Mouse (Mus musculus) spleen, adult 2 months (tissue): ENCODE data around the gene Cdh13. TPM values are rescaled to one million over a fixed set of nuclear protein-coding genes. Genes with fewer than 3 reads are reported as not detected.

Experiments
- DNase-seq, 2 experiments: peaks; one replicate each; pipeline versions ENCODE4 v3.0.0 to v3.0.0-alpha.2; 2012 to 2021; ENCODE audit warnings: low spot score in 2 of 2, low read depth in 1 of 2
- H3K27ac ChIP-seq: fragments of 200-500 bp; 2 replicates; pipeline ENCODE4 v1.5.1; 2012; ENCODE audit warnings: low read length, inconsistent platforms; ENCODE audit not compliant: insufficient read depth
- H3K27me3 ChIP-seq: fragments of 200-500 bp; 2 replicates; pipeline ENCODE4 v1.6.1; 2012; ENCODE audit warnings: mild to moderate bottlenecking, moderate library complexity, low read length, inconsistent platforms; ENCODE audit not compliant: control insufficient read depth, insufficient read depth
- H3K36me3 ChIP-seq: fragments of 200-500 bp; 2 replicates; pipeline ENCODE4 v1.6.1; 2012; ENCODE audit warnings: mild to moderate bottlenecking, low read length, inconsistent platforms; ENCODE audit not compliant: control insufficient read depth, insufficient read depth
- H3K4me1 ChIP-seq: fragments of 200-500 bp; 2 replicates; pipeline ENCODE4 v1.6.1; 2011; ENCODE audit warnings: inconsistent platforms; ENCODE audit not compliant: control insufficient read depth, insufficient read depth, insufficient read length
- H3K4me3 ChIP-seq: fragments of 200-500 bp; 2 replicates; pipeline ENCODE4 v1.5.1; 2011; ENCODE audit warnings: mild to moderate bottlenecking, inconsistent platforms; ENCODE audit not compliant: insufficient read depth, insufficient read length; ENCODE audit errors: extremely low read depth
- CTCF ChIP-seq: fragments of 200-500 bp; IDR thresholded peaks from 2 replicates; pipeline ENCODE4 v1.5.1; 2011; ENCODE audit warnings: mild to moderate bottlenecking, inconsistent platforms; ENCODE audit not compliant: insufficient read depth, insufficient read length, insufficient replicate concordance; ENCODE audit errors: extremely low read depth
- POLR2A ChIP-seq: fragments of 200-500 bp; IDR thresholded peaks from 2 replicates; pipeline ENCODE4 v1.6.1; 2011; ENCODE audit warnings: low read depth, low read length, inconsistent platforms
- WGBS: fragments of 180-500 bp; shearing (Covaris S2); methylation state at CpG from one replicate; pipeline ENCODE4 v1.1.7; 2018; 5-methylcytosine and 5-hydroxymethylcytosine counted together
- polyA plus RNA-seq: library from polyadenylated mRNA; depleted of rRNA; stranded (reverse); fragments of >200 nt; gene quantifications from 2 replicates; pipeline ENCODE4 v1.2.3, GENCODE M21; 2012

The Cdh13 gene
- polyA plus RNA-seq, 1 experiment: 0.50 TPM

GRCm38 (mm10) chr8:118854656-118855055 is 571.1 kb downstream of the Cdh13 start:
- WGBS: 76% methylated on average over 8 of the region's 8 CpGs
- Histone ChIP-seq H3K27me3 (no peaks in the 10 kb centered on the region), H3K36me3 (no peaks in the 10 kb centered on the region), H3K27ac (no peak overlapping the region), H3K4me1 (no peaks in the 10 kb centered on the region), H3K4me3 (no peak overlapping the region)
- DNase-seq: no peak
- TF ChIP-seq POLR2A (no peak), CTCF (no peak)

DNA sequence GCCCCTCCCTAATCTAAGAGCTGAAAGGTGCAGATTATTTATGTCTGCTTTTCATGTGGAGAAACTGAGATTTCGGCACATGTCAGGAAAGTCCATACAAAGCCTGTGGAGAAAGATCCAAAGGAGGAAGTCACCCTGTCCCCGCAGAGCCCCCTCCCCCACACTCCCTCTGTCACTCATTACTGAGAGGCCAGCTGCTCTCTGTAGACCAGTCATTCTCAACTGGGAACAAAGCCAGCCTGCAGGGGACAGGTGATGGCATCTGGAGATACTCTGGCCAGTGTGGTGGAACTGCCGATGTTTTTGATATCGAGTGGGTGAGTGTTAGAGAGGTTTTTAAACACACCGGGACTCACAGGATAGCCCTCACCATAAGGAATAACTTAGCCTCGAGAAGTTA is 582.8 kb downstream of the Cdh13 start:
- TF ChIP-seq POLR2A: no peak
- TF ChIP-seq CTCF: no peak
- Histone ChIP-seq H3K27ac (no peak overlapping the region), H3K4me1 (no peaks in the 10 kb centered on the region), H3K4me3 (no peak overlapping the region), H3K27me3 (no peaks in the 10 kb centered on the region), H3K36me3 (no peaks in the 10 kb centered on the region)
- 75% methylated on average over 6 of the region's 6 CpGs for WGBS
- no peak for DNase-seq

- H3K4me1 ChIP-seq: no peaks in the 10 kb centered on the region
- H3K4me3 ChIP-seq: no peak overlapping the region
- TF ChIP-seq CTCF: no peak
- no peak for TF ChIP-seq POLR2A
- no peak overlapping the region for H3K27ac ChIP-seq
- 87% methylated on average over 8 of the region's 8 CpGs for WGBS
- H3K27me3 ChIP-seq: no peaks in the 10 kb centered on the region
- H3K36me3 ChIP-seq: no peaks in the 10 kb centered on the region
- no peak for DNase-seq
These were observed 587.2 kb downstream of the Cdh13 start for GRCm38 (mm10) chr8:118870711-118871110.

DNA sequence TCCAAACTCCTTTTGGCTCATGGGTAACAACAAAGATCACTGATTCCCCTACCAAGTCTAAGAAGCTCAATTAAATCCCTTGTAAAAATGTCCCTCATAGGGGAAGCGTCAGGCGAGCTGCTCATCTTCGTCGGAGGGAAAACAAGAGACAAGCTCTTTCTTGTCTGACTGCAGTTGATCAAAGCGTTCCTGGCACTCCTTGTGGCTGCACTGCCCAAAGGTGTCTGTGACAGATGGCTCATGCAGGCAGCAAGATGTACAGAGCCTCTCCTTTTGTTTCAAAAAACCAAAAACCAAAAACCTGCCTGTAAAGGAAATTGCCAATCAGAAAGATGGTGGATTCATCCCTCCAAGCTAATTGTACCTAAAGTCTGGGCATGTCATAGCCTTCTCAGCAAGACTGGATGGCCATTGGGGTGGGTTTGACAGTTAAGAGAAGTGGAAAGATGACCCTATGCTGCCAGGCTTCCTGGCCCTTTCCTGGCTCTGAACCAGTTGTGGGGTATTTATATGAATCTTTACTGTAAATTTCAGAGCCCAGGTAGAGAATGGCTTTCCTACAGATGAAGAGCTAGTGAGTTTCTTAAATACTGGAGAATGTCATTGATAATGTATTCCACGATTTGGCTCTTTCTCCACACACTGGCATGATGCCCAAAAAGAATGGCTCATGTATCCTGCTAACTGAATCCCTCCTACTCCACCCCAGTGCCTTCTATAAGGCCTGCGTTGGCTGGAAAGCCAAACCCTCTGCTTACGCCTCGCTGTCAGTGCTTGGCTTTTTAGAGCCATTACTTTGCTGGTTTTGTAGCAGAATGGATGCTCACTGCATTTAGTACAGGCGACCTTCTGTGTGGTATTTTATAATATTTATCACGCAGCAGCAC is 596.6 kb downstream of the Cdh13 start:
- Histone ChIP-seq H3K4me3 (no peak overlapping the region), H3K27ac (no peak overlapping the region), H3K36me3 (no peaks in the 10 kb centered on the region), H3K27me3 (no peaks in the 10 kb centered on the region), H3K4me1 (no peaks in the 10 kb centered on the region)
- TF ChIP-seq POLR2A (no peak), CTCF (no peak)
- WGBS: 86% methylated on average over 11 of the region's 11 CpGs
- no peak for DNase-seq

DNA sequence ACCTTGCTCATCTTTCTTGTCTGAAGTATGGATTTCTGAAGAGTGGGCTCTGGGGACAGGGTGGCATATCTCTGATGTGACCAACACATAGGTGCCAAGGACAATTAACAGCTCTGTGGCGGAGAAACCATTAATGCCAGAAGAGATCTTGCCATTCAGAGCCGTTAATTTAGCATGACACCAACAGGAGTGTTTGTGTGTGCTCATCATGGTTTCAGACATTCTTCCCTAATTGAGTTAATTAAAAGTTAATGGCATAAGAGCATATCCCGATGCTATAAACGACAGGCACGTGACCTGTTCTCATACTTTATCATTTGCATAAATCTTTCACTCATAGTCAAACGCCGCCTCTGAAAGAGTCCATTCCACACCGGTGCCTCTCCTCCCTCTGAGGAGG is 600.8 kb downstream of the Cdh13 start:
- no peaks in the 10 kb centered on the region for H3K36me3 ChIP-seq
- WGBS: 86% methylated on average over 8 of the region's 8 CpGs
- TF ChIP-seq CTCF (no peak), POLR2A (no peak)

GRCm38 (mm10) chr8:118884988-118885387 is 601.5 kb downstream of the Cdh13 start:
- Histone ChIP-seq H3K4me3 (no peak overlapping the region), H3K4me1 (no peaks in the 10 kb centered on the region), H3K36me3 (no peaks in the 10 kb centered on the region), H3K27me3 (no peaks in the 10 kb centered on the region), H3K27ac (no peak overlapping the region)
- no peak for TF ChIP-seq CTCF
- TF ChIP-seq POLR2A: no peak
- WGBS: 77% methylated on average over 11 of the region's 11 CpGs
- no peak for DNase-seq

More for the DNA sequence above, 600.8 kb downstream of the Cdh13 start:
- H3K4me1 ChIP-seq: no peaks in the 10 kb centered on the region
- no peak overlapping the region for H3K27ac ChIP-seq
- no peak overlapping the region for H3K4me3 ChIP-seq
- no peak for DNase-seq
- no peaks in the 10 kb centered on the region for H3K27me3 ChIP-seq

GRCm38 (mm10) chr8:118902402-118902801 is 618.9 kb downstream of the Cdh13 start:
- Histone ChIP-seq H3K4me1 (no peaks in the 10 kb centered on the region), H3K27me3 (no peaks in the 10 kb centered on the region), H3K27ac (no peak overlapping the region), H3K36me3 (no peaks in the 10 kb centered on the region), H3K4me3 (no peak overlapping the region)
- no peak for TF ChIP-seq CTCF
- TF ChIP-seq POLR2A: no peak
- 83% methylated on average over 11 of the region's 11 CpGs for WGBS
- no peak for DNase-seq
